Mouse (Mus musculus): ENCODE data around the gene Gper1. TPM values are rescaled to one million over a fixed set of nuclear protein-coding genes. Genes with fewer than 3 reads are reported as not detected.
A peak's percentile ranks its signal among the peaks of the same experiment; 100 is the strongest.

Gper1 gene
- polyA plus RNA-seq, 1 experiment: 4.4 TPM

GRCm38 (mm10) chr5:139460384-139461067 lies 37.6 kb downstream of the Gper1 start, which contains the start of gene 3110082I17Rik:
3110082I17Rik (minus strand) TSS chr5:139460527.
- H3K27me3 ChIP-seq (ENCODE audit: control insufficient read depth, insufficient read depth, low read length): no peaks in the 10 kb centered on the region
- no peaks in the 10 kb centered on the region for H3K4me1 ChIP-seq (ENCODE audit: control insufficient read depth, insufficient read depth, low read length)
- WGBS: 4% methylated on average over 42 of the region's 42 CpGs
- H3K27ac ChIP-seq (ENCODE audit: insufficient read depth, low read length): no peak within 1 kb of the TSS
- H3K4me3 ChIP-seq (replicated peaks; ENCODE audit: insufficient read depth, low read depth, low read length): peak within 1 kb of the TSS; percentile 62
- peak; percentile 98 to 99 for DNase-seq
- TF ChIP-seq POLR2A (IDR thresholded peaks at IDR 0.05; ENCODE audit: borderline replicate concordance, insufficient read depth, low read length): peak; percentile 69
- TF ChIP-seq CTCF (IDR thresholded peaks at IDR 0.05; ENCODE audit: borderline replicate concordance, insufficient read depth, low read depth, low read length): no peak

GRCm38 (mm10) chr5:139464874-139465273 lies 41.9 kb downstream of the Gper1 start:
- no peak for DNase-seq
- Histone ChIP-seq H3K27ac (ENCODE audit: insufficient read depth, low read length) (no peak overlapping the region), H3K27me3 (ENCODE audit: control insufficient read depth, insufficient read depth, low read length) (no peaks in the 10 kb centered on the region), H3K4me1 (ENCODE audit: control insufficient read depth, insufficient read depth, low read length) (no peaks in the 10 kb centered on the region), H3K4me3 (replicated peaks; ENCODE audit: insufficient read depth, low read depth, low read length) (no peak overlapping the region)
- 72% methylated on average over 4 of the region's 4 CpGs for WGBS
- TF ChIP-seq CTCF (IDR thresholded peaks at IDR 0.05; ENCODE audit: borderline replicate concordance, insufficient read depth, low read depth, low read length): no peak
- TF ChIP-seq POLR2A (IDR thresholded peaks at IDR 0.05; ENCODE audit: borderline replicate concordance, insufficient read depth, low read length): no peak

GRCm38 (mm10) chr5:139466373-139466772 lies 43.4 kb downstream of the Gper1 start:
- TF ChIP-seq POLR2A (IDR thresholded peaks at IDR 0.05; ENCODE audit: borderline replicate concordance, insufficient read depth, low read length) (no peak), CTCF (IDR thresholded peaks at IDR 0.05; ENCODE audit: borderline replicate concordance, insufficient read depth, low read depth, low read length) (no peak)
- DNase-seq: no peak
- H3K27ac ChIP-seq (ENCODE audit: insufficient read depth, low read length): no peak overlapping the region
- no peaks in the 10 kb centered on the region for H3K27me3 ChIP-seq (ENCODE audit: control insufficient read depth, insufficient read depth, low read length)
- no peak overlapping the region for H3K4me3 ChIP-seq (replicated peaks; ENCODE audit: insufficient read depth, low read depth, low read length)
- H3K4me1 ChIP-seq (ENCODE audit: control insufficient read depth, insufficient read depth, low read length): no peaks in the 10 kb centered on the region
- WGBS: 86% methylated on average over 2 of the region's 2 CpGs

- Histone ChIP-seq H3K4me1 (ENCODE audit: control insufficient read depth, insufficient read depth, low read length) (no peaks in the 10 kb centered on the region), H3K27ac (ENCODE audit: insufficient read depth, low read length) (no peak overlapping the region), H3K27me3 (ENCODE audit: control insufficient read depth, insufficient read depth, low read length) (no peaks in the 10 kb centered on the region), H3K4me3 (replicated peaks; ENCODE audit: insufficient read depth, low read depth, low read length) (no peak overlapping the region)
- TF ChIP-seq CTCF (IDR thresholded peaks at IDR 0.05; ENCODE audit: borderline replicate concordance, insufficient read depth, low read depth, low read length) (no peak), POLR2A (IDR thresholded peaks at IDR 0.05; ENCODE audit: borderline replicate concordance, insufficient read depth, low read length) (no peak)
- no peak for DNase-seq
- 67% methylated on average over 4 of the region's 4 CpGs for WGBS
Observed at GRCm38 (mm10) chr5:139466801-139467200, 43.9 kb downstream of the Gper1 start.

- Histone ChIP-seq H3K27ac (ENCODE audit: insufficient read depth, low read length) (no peak overlapping the region), H3K4me3 (replicated peaks; ENCODE audit: insufficient read depth, low read depth, low read length) (no peak overlapping the region), H3K27me3 (ENCODE audit: control insufficient read depth, insufficient read depth, low read length) (no peaks in the 10 kb centered on the region), H3K4me1 (ENCODE audit: control insufficient read depth, insufficient read depth, low read length) (no peaks in the 10 kb centered on the region)
- peak; percentile 36 to 60 for DNase-seq
- TF ChIP-seq CTCF (IDR thresholded peaks at IDR 0.05; ENCODE audit: borderline replicate concordance, insufficient read depth, low read depth, low read length): peak; percentile 64
- TF ChIP-seq POLR2A (IDR thresholded peaks at IDR 0.05; ENCODE audit: borderline replicate concordance, insufficient read depth, low read length): no peak
- WGBS: 16% methylated on average over 5 of the region's 5 CpGs
Observed at GRCm38 (mm10) chr5:139467998-139468397, 45.0 kb downstream of the Gper1 start.

- 35% methylated on average over 9 of the region's 9 CpGs for WGBS
- TF ChIP-seq POLR2A (IDR thresholded peaks at IDR 0.05; ENCODE audit: borderline replicate concordance, insufficient read depth, low read length) (no peak), CTCF (IDR thresholded peaks at IDR 0.05; ENCODE audit: borderline replicate concordance, insufficient read depth, low read depth, low read length) (no peak)
- H3K27ac ChIP-seq (ENCODE audit: insufficient read depth, low read length): no peak overlapping the region
- H3K27me3 ChIP-seq (ENCODE audit: control insufficient read depth, insufficient read depth, low read length): no peaks in the 10 kb centered on the region
- no peak for DNase-seq
- H3K4me3 ChIP-seq (replicated peaks; ENCODE audit: insufficient read depth, low read depth, low read length): no peak overlapping the region
- peaks cover 7% of the 10 kb centered on the region; the same call in 1 of the 2 replicates for H3K4me1 ChIP-seq (ENCODE audit: control insufficient read depth, insufficient read depth, low read length)
Observed at GRCm38 (mm10) chr5:139474741-139475140, 51.8 kb downstream of the Gper1 start.

Other genes starting within 250 kb of the Gper1 start
- gene Sun1, start 222.5 kb upstream of the Gper1 start, polyA plus RNA-seq (2012; rRNA removed): 65.3 and 70.8 TPM in 2 replicates
- 106 and 114 TPM in 2 replicates for gene Get4, start 170.8 kb upstream of the Gper1 start, polyA plus RNA-seq (2012; rRNA removed)
- 156 and 163 TPM in 2 replicates for gene Adap1, start 97.5 kb upstream of the Gper1 start, polyA plus RNA-seq (2012; rRNA removed)
- 87.4 and 91.1 TPM in 2 replicates for gene Cox19, start 71.7 kb upstream of the Gper1 start, polyA plus RNA-seq (2012; rRNA removed)
- not detected in 2 replicates for gene Cyp2w1, start 70.5 kb upstream of the Gper1 start, polyA plus RNA-seq (2012; rRNA removed)
- gene Gpr146, start 45.5 kb upstream of the Gper1 start, polyA plus RNA-seq (2012; rRNA removed): 16.4 and 17.3 TPM in 2 replicates
- gene C130050O18Rik, start 17.9 kb upstream of the Gper1 start, polyA plus RNA-seq (2012; rRNA removed): 0.21 and 0.25 TPM in 2 replicates
- 7.1 and 7.4 TPM in 2 replicates for gene 3110082I17Rik, start 37.4 kb downstream of the Gper1 start, polyA plus RNA-seq (2012; rRNA removed)
- gene Zfand2a, start 61.4 kb downstream of the Gper1 start, polyA plus RNA-seq (2012; rRNA removed): 37.1 and 42.8 TPM in 2 replicates
- 38.1 and 38.8 TPM in 2 replicates for gene Uncx, start 120.3 kb downstream of the Gper1 start, polyA plus RNA-seq (2012; rRNA removed)